Mouse (Mus musculus) kidney, postnatal 36 days (tissue): ENCODE data around the gene Cntn4.

Experiments used
- DNase-seq, 2 experiments: peaks; one replicate each; pipeline ENCODE4 v3.0.0; 2021 to 2022; ENCODE audit warnings: mixed read lengths in 2 of 2

Gene Cntn4

GRCm38 (mm10) chr6:106078629-106079028 is 401.2 kb downstream of the Cntn4 start:
- DNase-seq: no peak

DNA sequence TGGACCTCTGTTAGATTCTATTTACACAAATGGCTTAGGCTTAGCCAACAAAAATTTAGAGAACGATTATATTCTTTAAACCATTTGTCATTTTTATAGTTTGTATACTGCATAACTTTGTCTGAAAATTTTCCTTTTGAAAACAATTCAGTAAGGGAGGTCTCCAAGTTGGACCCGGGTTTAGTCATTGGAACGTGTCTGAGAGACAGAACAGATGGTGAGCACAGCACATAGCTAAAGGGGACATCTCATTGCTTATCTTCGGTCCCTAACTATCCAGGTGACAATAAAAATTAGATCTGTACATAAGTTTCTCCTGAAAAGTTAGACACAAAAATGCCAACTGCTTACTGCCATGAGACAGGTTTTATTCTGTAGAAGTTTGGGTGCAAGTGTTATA is 420.4 kb downstream of the Cntn4 start:
- DNase-seq: no peak

DNA sequence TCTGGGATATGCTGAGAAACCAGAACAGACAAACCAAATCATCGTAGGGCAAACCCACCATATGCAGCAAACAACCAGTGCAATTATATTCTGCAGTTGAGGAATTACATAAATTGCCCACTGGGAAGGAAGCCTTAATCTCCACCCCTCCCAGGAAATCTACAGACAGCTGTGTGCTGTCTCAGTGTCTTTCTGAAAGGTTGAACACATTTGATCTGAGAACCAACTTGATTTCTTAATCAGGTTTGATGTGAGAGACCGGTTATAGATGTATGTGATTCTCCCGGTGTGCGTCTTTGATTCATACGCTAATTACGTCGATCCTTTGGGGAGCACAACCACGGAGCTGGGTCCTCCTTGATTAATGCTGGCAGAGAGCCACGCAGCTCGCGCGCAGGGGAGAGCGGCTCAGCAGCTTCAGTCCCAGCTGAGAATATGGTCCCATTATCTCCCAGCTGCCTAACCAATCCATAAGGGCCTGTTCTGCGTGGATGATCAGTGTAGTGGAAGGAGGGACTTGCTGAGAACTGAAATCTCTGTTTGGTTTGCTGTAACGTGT is 441.1 kb downstream of the Cntn4 start:
- DNase-seq: peak in 1 of 2 experiments; percentile 30

- DNase-seq: no peak
These were observed 476.1 kb downstream of the Cntn4 start for GRCm38 (mm10) chr6:106153530-106153929.

DNA sequence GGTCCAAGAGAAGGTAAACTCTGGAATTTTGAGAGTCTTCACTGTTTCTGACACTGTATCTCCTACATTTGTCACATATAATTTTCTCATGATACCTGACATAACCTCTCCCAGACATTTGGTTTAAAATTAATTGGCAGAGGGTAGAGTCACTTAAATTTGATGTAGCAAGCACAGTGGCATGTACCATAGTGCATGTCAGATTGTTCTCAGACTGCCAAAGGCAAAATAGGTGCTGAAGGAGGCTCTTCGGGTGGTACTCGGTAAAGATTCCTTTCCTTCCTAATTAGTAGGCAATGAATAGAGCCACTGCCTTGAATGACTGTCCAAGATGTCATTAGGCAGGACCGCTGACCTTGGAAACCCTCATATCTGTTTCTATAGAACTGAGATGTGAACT is 477.9 kb downstream of the Cntn4 start:
- no peak for DNase-seq

DNA sequence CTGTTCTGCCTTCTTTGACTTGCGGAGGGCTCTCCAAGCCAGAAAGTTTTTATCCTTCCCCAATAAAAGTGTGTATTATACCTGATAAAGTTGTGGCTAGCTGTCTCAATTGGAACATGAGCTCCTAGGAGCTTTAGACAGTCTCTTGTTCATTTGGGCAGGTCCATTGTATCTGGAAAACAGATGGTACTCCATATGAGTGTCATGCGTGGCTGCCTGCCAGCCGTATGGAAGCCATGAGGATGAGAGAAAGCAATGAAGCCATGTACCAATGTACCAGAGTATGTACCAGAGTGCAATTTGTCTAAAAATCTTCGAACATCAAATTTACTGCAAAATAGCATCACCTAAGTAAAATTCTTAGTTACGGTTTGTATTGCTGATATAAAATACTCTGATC is 500.1 kb downstream of the Cntn4 start:
- no peak for DNase-seq

DNA sequence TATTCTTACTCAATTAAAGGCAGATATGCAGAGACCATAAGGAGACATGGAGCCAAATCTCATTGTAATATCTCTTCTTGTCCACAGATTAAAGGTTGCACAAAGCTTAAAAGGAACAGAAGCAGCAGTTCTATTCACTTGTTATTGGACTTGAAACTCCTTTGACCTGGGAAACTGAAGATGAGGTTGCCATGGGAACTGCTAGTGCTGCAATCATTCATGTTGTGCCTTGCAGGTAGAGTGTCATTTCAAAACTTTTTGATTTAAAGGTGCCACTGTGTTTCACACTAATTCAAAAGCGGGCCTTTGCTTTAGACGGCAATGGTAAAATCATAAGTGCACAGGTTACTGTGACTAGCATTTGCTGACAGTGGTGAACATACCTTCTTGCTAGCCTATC is 504.1 kb downstream of the Cntn4 start:
- no peak for DNase-seq

DNA sequence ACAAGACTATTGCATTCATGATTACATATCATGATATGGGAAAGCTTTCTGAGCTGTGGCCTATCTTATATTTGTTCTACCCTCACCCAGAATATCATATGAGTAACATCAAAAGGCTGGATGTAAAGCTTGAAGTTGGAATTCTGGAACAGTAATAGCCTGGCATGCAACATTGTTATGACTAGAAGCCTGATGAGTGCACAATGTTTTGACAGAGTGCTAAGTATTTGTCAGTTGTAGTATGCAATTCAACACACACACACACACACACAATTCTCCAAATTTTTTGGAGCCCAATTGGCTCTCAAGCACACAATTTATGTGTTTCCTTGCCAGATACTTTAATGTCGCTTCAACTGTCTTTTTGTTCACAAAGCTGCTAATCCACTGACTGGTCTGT is 523.5 kb downstream of the Cntn4 start:
- DNase-seq: no peak

DNA sequence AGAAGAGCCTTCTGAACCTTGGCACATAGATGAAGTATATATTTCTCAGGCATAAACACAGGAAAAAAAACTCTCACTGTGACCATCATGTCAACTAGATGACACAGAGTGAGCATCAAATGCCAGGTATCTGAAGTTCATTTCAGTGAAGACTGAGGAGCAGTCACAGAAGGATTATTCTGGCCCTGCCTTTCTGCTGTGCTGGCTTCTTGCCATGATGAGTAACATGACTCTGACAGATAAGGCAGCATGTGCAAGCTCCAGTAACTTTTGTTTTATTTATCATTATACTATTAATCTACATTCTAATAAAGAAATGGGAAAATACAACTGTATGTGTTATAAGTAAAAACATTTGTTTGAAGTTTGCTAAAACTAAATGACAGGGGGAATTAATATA is 529.9 kb downstream of the Cntn4 start:
- no peak for DNase-seq

GRCm38 (mm10) chr6:106213071-106213470 is 535.6 kb downstream of the Cntn4 start:
- DNase-seq: no peak

- peak in 1 of 2 experiments; percentile 2 for DNase-seq
These were observed 559.8 kb downstream of the Cntn4 start for GRCm38 (mm10) chr6:106237046-106237948.

GRCm38 (mm10) chr6:106241553-106241952 is 564.1 kb downstream of the Cntn4 start:
- DNase-seq: no peak

GRCm38 (mm10) chr6:106263396-106263795 is 585.9 kb downstream of the Cntn4 start:
- no peak for DNase-seq

DNA sequence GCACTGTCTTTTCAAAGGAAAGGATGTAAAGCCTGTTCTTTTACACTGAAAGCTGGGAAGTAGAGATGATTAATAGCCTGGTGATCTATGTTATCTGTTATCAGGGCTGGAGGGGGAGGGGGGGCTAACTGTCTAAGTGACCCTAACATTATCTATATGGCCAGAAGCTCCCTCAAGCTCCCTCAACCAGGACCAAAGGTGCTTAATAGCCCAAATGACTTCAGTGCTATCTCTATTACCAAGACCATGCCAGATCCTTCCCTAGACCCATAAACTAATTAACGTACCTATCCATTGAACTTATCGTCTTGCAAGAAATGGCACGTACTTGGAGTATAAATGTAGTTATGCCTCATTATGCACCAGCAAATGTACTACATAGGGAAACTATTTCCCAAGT is 588.0 kb downstream of the Cntn4 start:
- no peak for DNase-seq

DNA sequence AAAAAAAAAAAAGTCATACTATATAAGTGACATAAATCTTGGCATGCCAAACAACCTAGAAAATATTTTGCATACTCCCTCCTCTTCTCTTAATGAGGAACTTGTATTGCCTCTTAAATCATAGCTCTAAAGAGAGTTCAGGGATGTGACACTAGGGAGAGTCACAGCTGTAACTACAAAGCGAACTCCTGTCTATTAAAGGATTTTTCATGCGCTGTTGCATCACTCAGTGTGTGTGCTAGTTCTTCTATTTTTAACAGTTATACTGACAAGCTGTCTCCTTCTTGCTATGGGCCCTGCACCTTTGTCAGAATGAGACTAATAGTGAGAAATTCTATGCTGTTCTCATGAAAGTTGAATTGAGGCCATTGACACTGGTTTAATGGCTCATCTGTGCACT is 588.8 kb downstream of the Cntn4 start:
- no peak for DNase-seq

DNA sequence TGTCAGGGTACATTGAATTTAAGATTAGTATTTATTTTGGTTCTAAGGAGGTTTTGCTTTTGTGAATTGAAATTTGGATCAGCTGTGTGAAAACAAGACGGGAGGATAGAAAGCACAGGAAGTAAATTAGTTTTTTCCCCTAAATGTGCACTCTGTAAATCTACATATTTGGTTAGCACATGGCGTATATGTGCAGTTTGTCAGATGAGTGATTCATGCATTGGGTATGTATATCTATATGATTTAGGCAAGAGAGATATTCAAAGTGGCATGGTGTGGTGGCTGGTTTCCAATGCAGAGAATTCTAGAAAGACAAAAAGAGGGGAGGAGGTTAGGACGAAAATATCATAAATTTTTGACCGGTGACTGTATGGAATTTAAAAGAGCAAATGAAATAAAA is 591.3 kb downstream of the Cntn4 start:
- DNase-seq: no peak

DNA sequence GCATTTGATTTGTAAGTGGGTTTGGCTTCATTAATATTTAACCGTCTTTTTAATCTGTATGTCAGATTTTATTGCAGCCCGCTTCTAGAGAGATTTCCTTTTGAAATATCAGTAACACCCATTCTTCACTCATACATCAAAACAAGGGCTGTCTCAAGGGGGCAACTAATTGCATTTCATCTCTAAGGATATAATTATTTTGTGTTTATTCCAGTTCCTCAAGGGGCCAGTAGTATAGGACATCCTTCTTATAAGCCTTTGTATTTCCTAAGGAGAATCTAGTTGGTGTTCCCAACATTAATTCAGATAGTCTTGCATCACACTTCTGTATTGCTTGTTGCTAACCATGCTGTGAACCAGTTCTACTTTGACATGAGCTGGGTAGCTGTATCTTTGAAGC is 599.7 kb downstream of the Cntn4 start:
- no peak for DNase-seq

- no peak for DNase-seq
These were observed 604.2 kb downstream of the Cntn4 start for GRCm38 (mm10) chr6:106281621-106282020.

DNA sequence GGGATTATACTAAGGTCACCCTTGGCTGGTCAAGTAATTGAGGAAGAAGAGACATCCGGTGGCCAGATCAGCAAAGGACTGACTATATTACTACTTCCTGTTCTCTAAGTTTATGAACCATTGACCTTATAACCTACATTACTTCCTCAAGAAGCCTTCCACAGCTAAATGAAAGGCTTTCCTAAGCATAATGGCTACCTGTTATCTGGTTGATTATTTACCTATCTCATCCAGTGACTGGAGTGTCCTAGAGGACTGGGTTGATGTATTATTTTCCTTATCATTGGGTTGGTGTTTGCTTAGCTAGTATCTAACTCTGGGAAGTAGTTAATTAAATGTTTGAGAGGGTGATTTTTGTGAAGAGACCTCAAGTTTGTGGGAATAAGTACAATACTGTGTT is 606.4 kb downstream of the Cntn4 start:
- DNase-seq: no peak

- DNase-seq: no peak
These were observed 622.0 kb downstream of the Cntn4 start for GRCm38 (mm10) chr6:106299451-106299850.

- DNase-seq: no peak
These were observed 622.7 kb downstream of the Cntn4 start for GRCm38 (mm10) chr6:106300179-106300578.

DNA sequence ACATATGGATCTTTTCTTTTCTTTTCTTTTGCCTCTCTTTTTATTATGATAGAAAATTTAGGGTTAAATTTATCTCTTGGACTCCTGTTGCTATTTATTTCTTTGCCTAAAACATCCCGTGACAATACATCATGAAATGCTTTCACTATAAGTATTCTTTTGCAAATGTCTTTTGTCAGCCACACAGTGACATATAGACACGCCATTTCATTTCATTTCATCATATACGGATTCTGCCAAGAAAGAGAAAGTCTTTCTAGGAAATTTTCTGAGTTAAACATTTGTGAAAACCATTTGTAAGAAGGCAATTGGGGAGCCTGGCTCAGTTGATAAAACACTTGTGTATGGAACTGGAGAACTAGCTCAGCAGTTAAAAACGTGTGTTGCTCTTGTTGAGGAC is 625.0 kb downstream of the Cntn4 start:
- DNase-seq: no peak

GRCm38 (mm10) chr6:106328987-106329386 is 651.5 kb downstream of the Cntn4 start:
- DNase-seq: peak in 1 of 2 experiments; percentile 13

DNA sequence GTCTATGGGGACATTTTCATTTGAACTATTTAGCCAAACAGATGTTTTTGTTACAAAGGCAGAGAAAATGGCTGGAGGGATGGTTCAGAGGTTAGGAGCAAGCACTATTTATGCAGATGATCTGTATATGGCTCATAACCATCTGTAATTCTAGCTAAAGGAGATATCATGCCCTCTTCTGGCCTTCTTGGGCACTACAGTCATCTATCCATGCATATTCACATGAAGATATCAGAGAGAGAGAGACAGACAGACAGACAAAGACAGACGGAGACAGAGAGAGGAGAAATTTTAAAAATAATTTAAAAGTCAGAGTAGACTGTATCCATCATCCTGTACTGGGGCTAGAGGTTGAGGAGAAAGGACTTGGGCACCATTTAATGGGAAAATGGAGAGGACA is 652.2 kb downstream of the Cntn4 start:
- DNase-seq: peak; percentile 6 to 52

DNA sequence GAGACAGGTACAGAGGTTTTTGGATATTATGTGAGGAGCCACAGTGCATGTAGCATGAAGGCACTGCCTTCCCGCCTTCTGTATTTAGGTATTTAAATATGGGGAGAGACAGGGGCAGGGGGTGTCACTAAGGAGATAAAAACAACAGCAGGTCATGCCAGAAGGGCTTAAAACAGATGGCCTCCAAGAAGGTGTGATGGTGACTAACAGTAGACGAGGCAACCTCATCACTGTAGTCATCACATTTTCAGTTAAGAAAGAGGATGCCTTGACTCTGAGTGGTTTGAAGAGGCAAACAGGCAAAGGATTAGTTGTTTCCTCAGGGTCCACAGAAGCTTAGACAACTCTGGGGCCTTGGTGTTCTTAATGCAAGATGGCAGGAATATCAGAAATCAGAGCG is 655.0 kb downstream of the Cntn4 start:
- DNase-seq: no peak
